In genomic region chr11:115514238-115514663, GRCm38 (mm10) we compare ENCODE assay signal across 8 mouse cellular contexts. TPM values are rescaled to one million over a fixed set of nuclear protein-coding genes. Genes with fewer than 3 reads are reported as not detected.
DNase-seq lines count a peak whose midpoint lies in the region; ATAC-seq lines count a peak whose summit lies in the region.

Gene Jpt1, minus strand, starts transcription at chr11:115514387.

- H3K27me3 ChIP-seq in intestine, embryonic 14.5 days (replicated peaks; ENCODE audit: control insufficient read depth, insufficient read depth, low read length): no peaks in the 10 kb centered on the region

- H3K4me1 ChIP-seq in intestine, embryonic 14.5 days (replicated peaks; ENCODE audit: control insufficient read depth, insufficient read depth, low read length): peaks cover 35% of the 10 kb centered on the region

- peak within 1 kb of the TSS; percentile 85 for H3K27ac ChIP-seq in intestine, embryonic 14.5 days (ENCODE audit: low read depth)

- H3K36me3 ChIP-seq in intestine, embryonic 14.5 days (ENCODE audit: control insufficient read depth, insufficient read depth, low read length): no peaks in the 10 kb centered on the region

- peak within 1 kb of the TSS; percentile 92 for H3K4me2 ChIP-seq in intestine, embryonic 14.5 days (ENCODE audit: low read length)

- ATAC-seq in intestine, embryonic 14.5 days (replicated peaks; ENCODE audit: low FRiP score, low TSS enrichment, low read depth): peak; percentile 95

- no peaks in the 10 kb centered on the region for H3K9me3 ChIP-seq in intestine, embryonic 14.5 days (ENCODE audit: control insufficient read depth, low read length)

- WGBS in intestine, embryonic 14.5 days: 0% methylated on average over 24 of the region's 24 CpGs

- intact Hi-C loops in left cerebral cortex, postnatal 14 days (cut with DNase I): no loop called here

- peak; percentile 96 to 99 for DNase-seq in adrenal gland, adult 18-20 months (ENCODE audit: low spot score in 2 of 2)
- DNase-seq in embryo, embryonic 11 days: peak; percentile 98
- DNase-seq in gastrocnemius, postnatal 25 days: peak; percentile 96
- peak; percentile 98 for DNase-seq in intestine, embryonic 14.5 days (ENCODE audit: low spot score)
- peak; percentile 96 to 99 for DNase-seq in left cerebral cortex, postnatal 14 days (ENCODE audit: low spot score in 2 of 2)
- peak; percentile 97 for DNase-seq in mesoderm, embryonic 11.5 days (ENCODE audit: low read depth, low spot score)
- DNase-seq in right cerebral cortex, postnatal 36 days (ENCODE audit: low spot score in 2 of 2): peak; percentile 93 to 95
- DNase-seq in yolk sac, embryonic 10.5 days (ENCODE audit: low spot score): peak; percentile 95

- peak within 1 kb of the TSS; percentile 98 for H3K9ac ChIP-seq in intestine, embryonic 14.5 days (ENCODE audit: low read length)

- H3K4me3 ChIP-seq in intestine, embryonic 14.5 days (ENCODE audit: low read depth, low read length): peak within 1 kb of the TSS; percentile 96

RNA-seq across cellular contexts. Expression of gene Jpt1, which starts in this region (rescaled TPM):
- total RNA-seq in adrenal gland, adult 18-20 months (2021): 10 to 100 TPM; 81.3 to 86.5 TPM
- 10 to 100 TPM; 36.9 to 41.2 TPM for total RNA-seq in gastrocnemius, postnatal 25 days (2021)
- polyA plus RNA-seq in intestine, embryonic 14.5 days (2014; fragmentation: Nextera tagmentation; extraction: Ambion mirVana): 573 and 633 TPM in 2 replicates
- total RNA-seq in left cerebral cortex, postnatal 14 days (2021): 100 to 1,000 TPM; 206 TPM

Comparison
In these comparisons a context has a peak if more than half of its experiments do, and no peak if none do; other contexts are left out.
1. Peak in every context shown above with its lines: DNase-seq, ATAC-seq, H3K4me3 ChIP-seq and H3K27ac ChIP-seq.